Mouse (Mus musculus): ENCODE results near the gene Ccdc96. TPM values are rescaled to one million over a fixed set of nuclear protein-coding genes. Genes with fewer than 3 reads are reported as not detected.

Ccdc96 gene
- under 1 TPM; 0.11 to 0.12 TPM for polyA plus RNA-seq (2017; shearing (Covaris generic))

DNA sequence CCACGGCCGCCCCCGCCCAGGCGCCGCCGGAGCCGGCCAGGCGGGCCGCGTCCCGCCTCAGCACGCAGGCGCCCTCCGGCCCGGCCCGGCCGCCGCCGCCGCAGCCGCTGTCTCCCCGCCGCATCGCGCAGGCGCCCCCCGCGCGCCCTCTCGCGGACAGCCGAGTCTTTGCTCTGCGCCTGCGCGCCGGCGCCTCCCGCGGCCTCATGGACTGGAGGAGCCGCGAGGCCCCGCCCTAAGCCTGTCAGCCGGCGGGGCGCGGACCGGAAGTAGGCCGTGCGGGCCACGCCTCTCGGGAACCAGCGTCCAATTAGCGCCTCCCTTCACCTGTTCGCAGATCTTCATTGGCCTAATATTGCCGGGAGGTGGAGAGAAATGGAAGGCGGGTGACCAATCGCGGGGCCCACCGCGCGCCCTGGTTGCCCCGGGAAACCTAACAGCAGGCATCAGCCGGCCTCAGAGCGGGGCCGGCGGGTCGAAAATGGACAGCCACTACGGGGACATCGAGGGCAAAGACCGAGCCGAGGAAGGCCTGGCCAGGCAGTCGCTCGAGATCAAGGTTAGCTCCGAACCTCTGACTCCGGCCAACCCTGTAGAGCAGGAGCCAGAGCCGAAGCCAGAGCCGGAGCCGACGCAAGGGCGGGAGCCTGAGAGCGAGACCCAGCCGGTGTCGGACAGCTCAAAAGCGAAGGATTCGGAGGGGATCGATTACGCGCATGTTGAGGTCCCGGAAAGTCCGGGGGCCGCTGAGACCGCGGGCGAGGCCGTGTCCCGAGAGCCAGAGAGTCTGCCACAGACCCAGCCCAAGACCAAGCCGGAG, at the start of gene Ccdc96, which contains the start of gene Tada2b:
Gene Ccdc96, plus strand, starts transcription at position 418 of the 820 bp plus-strand sequence.
Gene Tada2b, minus strand, starts transcription at position 115 of the 820 bp plus-strand sequence.

GRCm38 (mm10) chr5:36464709-36465661, 19.4 kb upstream of the Ccdc96 start, which contains the start of gene Grpel1:
Gene Grpel1 (plus strand): TSS chr5:36464998.

Other genes starting within 250 kb of the Ccdc96 start
- 1 to 10 TPM; 1.8 to 2.6 TPM for gene Sorcs2, start 86.4 kb upstream of the Ccdc96 start, polyA plus RNA-seq (2017; shearing (Covaris generic))
- 10 to 100 TPM; 31.7 to 41.8 TPM for gene Grpel1, start 19.6 kb upstream of the Ccdc96 start, polyA plus RNA-seq (2017; shearing (Covaris generic))
- 10 to 100 TPM; 15.1 to 20.9 TPM for gene Tada2b, start 303 bp upstream of the Ccdc96 start, polyA plus RNA-seq (2017; shearing (Covaris generic))
- 10 to 100 TPM; 54.5 to 70.1 TPM for gene Tbc1d14, start 108.7 kb downstream of the Ccdc96 start, polyA plus RNA-seq (2017; shearing (Covaris generic))
- gene D5Ertd579e, start 211.4 kb downstream of the Ccdc96 start, polyA plus RNA-seq (2017; shearing (Covaris generic)) = 10 to 100 TPM; 33.1 to 38.0 TPM

Data from activated CD4-positive, CD25-positive, alpha-beta regulatory T cell (primary cell).